Mouse (Mus musculus): ENCODE measurements around the gene B4galnt3.

B4galnt3 gene

GRCm38 (mm10) chr6:120211536-120211935 lies 82.8 kb downstream of the B4galnt3 start:
- DNase-seq, result no peak

GRCm38 (mm10) chr6:120206586-120206985 lies 87.8 kb downstream of the B4galnt3 start:
- no peak for DNase-seq

GRCm38 (mm10) chr6:120202406-120202805 lies 92.0 kb downstream of the B4galnt3 start:
- no peak for DNase-seq

- no peak for DNase-seq
Observed at GRCm38 (mm10) chr6:120201956-120202355, 92.4 kb downstream of the B4galnt3 start.

GRCm38 (mm10) chr6:120199638-120200394 lies 94.5 kb downstream of the B4galnt3 start:
- DNase-seq, result peak; percentile 59

GRCm38 (mm10) chr6:120197964-120198363 lies 96.4 kb downstream of the B4galnt3 start:
- peak; percentile 81 for DNase-seq

- DNase-seq, result peak; percentile 72
Observed at GRCm38 (mm10) chr6:120196837-120197236, 97.5 kb downstream of the B4galnt3 start.

GRCm38 (mm10) chr6:120194963-120195362 lies 99.4 kb downstream of the B4galnt3 start:
- DNase-seq, result no peak

GRCm38 (mm10) chr6:120194305-120194704 lies 100.1 kb downstream of the B4galnt3 start:
- peak; percentile 21 for DNase-seq

GRCm38 (mm10) chr6:120193793-120194192 lies 100.6 kb downstream of the B4galnt3 start:
- no peak for DNase-seq

GRCm38 (mm10) chr6:120193174-120193573 lies 101.2 kb downstream of the B4galnt3 start:
- peak; percentile 85 for DNase-seq

GRCm38 (mm10) chr6:120192211-120192870 lies 102.0 kb downstream of the B4galnt3 start:
- peak; percentile 67 for DNase-seq

- DNase-seq, result no peak
Observed at GRCm38 (mm10) chr6:120191396-120192170, 102.8 kb downstream of the B4galnt3 start.

- no peak for DNase-seq
Observed at GRCm38 (mm10) chr6:120190912-120191311, 103.4 kb downstream of the B4galnt3 start.

- DNase-seq, result no peak
Observed at GRCm38 (mm10) chr6:120190365-120190764, 104.0 kb downstream of the B4galnt3 start.

GRCm38 (mm10) chr6:120189287-120189686 lies 105.1 kb downstream of the B4galnt3 start:
- DNase-seq, result no peak

GRCm38 (mm10) chr6:120188376-120189235 lies 105.8 kb downstream of the B4galnt3 start:
- DNase-seq, result peak; percentile 67

GRCm38 (mm10) chr6:120187587-120188176 lies 106.7 kb downstream of the B4galnt3 start:
- DNase-seq, result peak; percentile 73

- no peak for DNase-seq
Observed at GRCm38 (mm10) chr6:120186594-120186993, 107.8 kb downstream of the B4galnt3 start.

GRCm38 (mm10) chr6:120185756-120186155 lies 108.6 kb downstream of the B4galnt3 start:
- DNase-seq, result no peak

- DNase-seq, result no peak
Observed at GRCm38 (mm10) chr6:120185012-120185730, 109.2 kb downstream of the B4galnt3 start.

Data from embryo, embryonic 11 days (tissue).